Mouse (Mus musculus): Measurements from ENCODE around the gene Hist1h3e. TPM values are rescaled to one million over a fixed set of nuclear protein-coding genes. Genes with fewer than 3 reads are reported as not detected.

The Hist1h3e gene
- total RNA-seq, 2 experiments from 2014 or later = 15.4 to 27.3 TPM

- DNase-seq (ENCODE audit: low spot score) = peak; percentile 74
- intact Hi-C loops (cut with DNase I) = loop anchor here (1.0 to 5.0 kb wide), 3 partner anchors 71 to 1499 kb away; no protein-coding TSS in a partner anchor
Observed at GRCm38 (mm10) chr13:23526312-23526711, 35.9 kb downstream of the Hist1h3e start.

GRCm38 (mm10) chr13:23525901-23526300 is 36.3 kb downstream of the Hist1h3e start:
- intact Hi-C loops (cut with DNase I) = loop anchor here (1.0 to 5.0 kb wide), 3 partner anchors 71 to 1499 kb away; no protein-coding TSS in a partner anchor

GRCm38 (mm10) chr13:23524654-23525053 is 37.5 kb downstream of the Hist1h3e start:
- DNase-seq (ENCODE audit: low spot score) = peak; percentile 28
- intact Hi-C loops (cut with DNase I) = loop anchor here (5.0 kb wide), 2 partner anchors 73 to 1497 kb away; no protein-coding TSS in a partner anchor

More at GRCm38 (mm10) chr13:23525901-23526300, 36.3 kb downstream of the Hist1h3e start:
- DNase-seq (ENCODE audit: low spot score) = no peak

GRCm38 (mm10) chr13:23523976-23524375 is 38.2 kb downstream of the Hist1h3e start:
- intact Hi-C loops (cut with DNase I) = no loop called here

GRCm38 (mm10) chr13:23521703-23522102 is 40.5 kb downstream of the Hist1h3e start:
- intact Hi-C loops (cut with DNase I) = no loop called here
- DNase-seq (ENCODE audit: low spot score) = peak; percentile 47

More at GRCm38 (mm10) chr13:23523976-23524375, 38.2 kb downstream of the Hist1h3e start:
- no peak for DNase-seq (ENCODE audit: low spot score)

- peak; percentile 42 for DNase-seq (ENCODE audit: low spot score)
- intact Hi-C loops (cut with DNase I) = loop anchor here (2.0 to 10.0 kb wide), 3 partner anchors 83 to 1575 kb away; partner anchors contain the start of gene Zfp184
Observed at GRCm38 (mm10) chr13:23519416-23519815, 42.8 kb downstream of the Hist1h3e start.

- intact Hi-C loops (cut with DNase I) = loop anchor here (2.0 to 10.0 kb wide), 3 partner anchors 82 to 1574 kb away; partner anchors contain the start of gene Zfp184
- peak; percentile 28 for DNase-seq (ENCODE audit: low spot score)
Observed at GRCm38 (mm10) chr13:23518885-23519284, 43.3 kb downstream of the Hist1h3e start.

- intact Hi-C loops (cut with DNase I) = loop anchor here (2.0 to 10.0 kb wide), 3 partner anchors 81 to 1573 kb away; partner anchors contain the start of gene Zfp184
Observed at GRCm38 (mm10) chr13:23518295-23518603, 43.9 kb downstream of the Hist1h3e start.

GRCm38 (mm10) chr13:23517603-23518294 is 44.4 kb downstream of the Hist1h3e start:
- DNase-seq (ENCODE audit: low spot score) = peak; percentile 71
- intact Hi-C loops (cut with DNase I) = loop anchor here (1.0 to 10.0 kb wide), 5 partner anchors 67 to 1573 kb away; partner anchors contain the start of gene Zfp184

More at GRCm38 (mm10) chr13:23518295-23518603, 43.9 kb downstream of the Hist1h3e start:
- no peak for DNase-seq (ENCODE audit: low spot score)

GRCm38 (mm10) chr13:23516822-23517602 is 45.2 kb downstream of the Hist1h3e start:
- DNase-seq (ENCODE audit: low spot score) = peak; percentile 35
- intact Hi-C loops (cut with DNase I) = loop anchor here (1.0 to 10.0 kb wide), 4 partner anchors 67 to 1572 kb away; partner anchors contain the start of gene Zfp184

GRCm38 (mm10) chr13:23515826-23516620 is 46.1 kb downstream of the Hist1h3e start:
- no peak for DNase-seq (ENCODE audit: low spot score)
- intact Hi-C loops (cut with DNase I) = loop anchor here (2.0 to 10.0 kb wide), 3 partner anchors 69 to 1571 kb away; partner anchors contain the start of gene Zfp184

- intact Hi-C loops (cut with DNase I) = loop anchor here (5.0 to 10.0 kb wide), 2 partner anchors 1493 to 1570 kb away; partner anchors contain the start of gene Zfp184
- no peak for DNase-seq (ENCODE audit: low spot score)
Observed at GRCm38 (mm10) chr13:23515281-23515680, 46.9 kb downstream of the Hist1h3e start.

- intact Hi-C loops (cut with DNase I) = loop anchor here (10.0 kb wide), 1 partner anchor 1569 kb away; the partner anchor contains the start of gene Zfp184
- no peak for DNase-seq (ENCODE audit: low spot score)
Observed at GRCm38 (mm10) chr13:23513517-23513916, 48.7 kb downstream of the Hist1h3e start.

Small RNAs within 50 kb of the gene (microRNA-seq; reads per million reads assigned to microRNA genes)
- not detected for gene Gm44297
- not detected for gene Gm44359
- not detected for gene Gm44394
- gene n-TStga1 = not detected

Other genes with a start within 250 kb of the Hist1h3e start
- 10 to 100 TPM; 16.8 to 20.2 TPM for gene Zfp322a, start 193.2 kb downstream of the Hist1h3e start, total RNA-seq (2021)
- 1 to 10 TPM; 3.9 to 4.4 TPM for gene Abt1, start 138.5 kb downstream of the Hist1h3e start, total RNA-seq (2021)
- not detected for gene Btn1a1, start 96.5 kb downstream of the Hist1h3e start, total RNA-seq (2021)
- not detected for gene Btn2a2, start 73.5 kb downstream of the Hist1h3e start, total RNA-seq (2021)
- gene Hist1h4h, start 31.3 kb downstream of the Hist1h3e start, total RNA-seq (2021) = 100 to 1,000 TPM; 272 to 334 TPM
- gene Hist1h2af, start 28.5 kb downstream of the Hist1h3e start, total RNA-seq (2021) = 10 to 100 TPM; 13.7 to 25.9 TPM
- 1 to 10 TPM; 3.4 to 4.1 TPM for gene Hist1h3g, start 26.9 kb downstream of the Hist1h3e start, total RNA-seq (2021)
- gene Hist1h2bh, start 19.0 kb downstream of the Hist1h3e start, total RNA-seq (2021) = 1 to 10 TPM; 1.4 to 1.9 TPM
- gene Hist1h3f, start 18.3 kb downstream of the Hist1h3e start, total RNA-seq (2021) = 10 to 100 TPM in 1 of 2 experiments, 1 to 10 TPM in 1; 6.4 to 10.6 TPM
- gene Hist1h4f, start 10.7 kb downstream of the Hist1h3e start, total RNA-seq (2021) = 10 to 100 TPM; 33.0 to 46.9 TPM
- gene Hist1h1d, start 9.1 kb downstream of the Hist1h3e start, total RNA-seq (2021) = 1 to 10 TPM; 1.8 to 2.5 TPM
- 1 to 10 TPM; 3.4 to 4.1 TPM for gene Hist1h2ae, start 8.9 kb upstream of the Hist1h3e start, total RNA-seq (2021)
- 10 to 100 TPM; 28.4 to 48.1 TPM for gene Hist1h2bg, start 9.0 kb upstream of the Hist1h3e start, total RNA-seq (2021)
- gene Hist1h2bf, start 11.8 kb upstream of the Hist1h3e start, total RNA-seq (2021) = 10 to 100 TPM; 16.8 to 17.6 TPM
- gene Hist1h2ad, start 12.0 kb upstream of the Hist1h3e start, total RNA-seq (2021) = 1 to 10 TPM; 2.4 to 4.8 TPM
- gene Hist1h3d, start 13.4 kb upstream of the Hist1h3e start, total RNA-seq (2021) = 1 to 10 TPM; 3.4 to 3.6 TPM
- 10 to 100 TPM; 54.4 to 63.1 TPM for gene Hist1h4d, start 19.2 kb upstream of the Hist1h3e start, total RNA-seq (2021)
- 10 to 100 TPM; 10.5 to 10.7 TPM for gene Hist1h2be, start 58.8 kb upstream of the Hist1h3e start, total RNA-seq (2021)
- 10 to 100 TPM; 35.6 to 42.0 TPM for gene Hist1h1e, start 60.2 kb upstream of the Hist1h3e start, total RNA-seq (2021)
- 1 to 10 TPM; 1.5 to 1.9 TPM for gene Hist1h2ac, start 121.6 kb upstream of the Hist1h3e start, total RNA-seq (2021)
- gene Hist1h2bc, start 121.8 kb upstream of the Hist1h3e start, total RNA-seq (2021) = 10 to 100 TPM; 73.7 to 74.9 TPM
- gene Hist1h1t, start 133.4 kb upstream of the Hist1h3e start, total RNA-seq (2021) = not detected
- 10 to 100 TPM; 42.4 to 60.8 TPM for gene Hist1h4c, start 136.1 kb upstream of the Hist1h3e start, total RNA-seq (2021)
- gene Hfe, start 148.5 kb upstream of the Hist1h3e start, total RNA-seq (2021) = 10 to 100 TPM; 48.9 to 50.3 TPM
- gene Hist1h1c, start 176.4 kb upstream of the Hist1h3e start, total RNA-seq (2021) = 100 to 1,000 TPM; 134 to 160 TPM
- 1 to 10 TPM; 3.2 to 9.1 TPM for gene Hist1h3c, start 183.2 kb upstream of the Hist1h3e start, total RNA-seq (2021)
- gene Hist1h2bb, start 184.4 kb upstream of the Hist1h3e start, total RNA-seq (2021) = 10 to 100 TPM in 1 of 2 experiments, 1 to 10 TPM in 1; 9.6 to 11.4 TPM
- gene Hist1h2ab, start 188.8 kb upstream of the Hist1h3e start, total RNA-seq (2021) = 10 to 100 TPM; 12.7 to 17.0 TPM
- gene Hist1h3b, start 189.9 kb upstream of the Hist1h3e start, total RNA-seq (2021) = 10 to 100 TPM; 19.3 to 26.5 TPM
- gene Hist1h4b, start 194.6 kb upstream of the Hist1h3e start, total RNA-seq (2021) = 10 to 100 TPM; 13.3 to 23.6 TPM
- 10 to 100 TPM; 12.6 to 15.8 TPM for gene Hist1h4a, start 198.9 kb upstream of the Hist1h3e start, total RNA-seq (2021)
- 10 to 100 TPM; 15.8 to 18.0 TPM for gene Hist1h3a, start 200.0 kb upstream of the Hist1h3e start, total RNA-seq (2021)
- gene Hist1h1a, start 201.3 kb upstream of the Hist1h3e start, total RNA-seq (2021) = 1 to 10 TPM; 5.4 to 9.2 TPM
- gene Trim38, start 207.5 kb upstream of the Hist1h3e start, total RNA-seq (2021) = not detected
- gene Slc17a2, start 244.6 kb upstream of the Hist1h3e start, total RNA-seq (2021) = not detected